Mouse (Mus musculus): ENCODE measurements around the gene Abl2.

The Abl2 gene

DNA sequence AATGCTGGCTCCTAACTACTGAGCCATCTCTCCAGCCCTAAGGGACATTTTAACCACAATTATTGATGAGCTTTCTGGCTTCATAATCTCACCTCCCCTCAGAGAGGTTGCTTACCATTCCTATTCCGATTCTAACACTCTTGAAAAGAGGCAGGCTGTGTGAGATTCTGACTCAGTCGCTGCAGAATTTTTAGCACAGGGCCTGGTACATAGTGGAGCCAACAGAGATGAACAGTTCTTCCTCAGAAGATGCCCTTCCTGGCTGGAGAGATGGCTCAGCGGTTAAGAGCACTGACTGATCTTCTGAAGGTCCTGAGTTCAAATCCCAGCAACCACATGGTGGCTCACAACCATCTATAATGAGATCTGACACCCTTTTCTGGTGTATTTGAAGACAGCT is 113.3 kb downstream of the Abl2 start:
- no peak for DNase-seq (ENCODE audit: low spot score)

DNA sequence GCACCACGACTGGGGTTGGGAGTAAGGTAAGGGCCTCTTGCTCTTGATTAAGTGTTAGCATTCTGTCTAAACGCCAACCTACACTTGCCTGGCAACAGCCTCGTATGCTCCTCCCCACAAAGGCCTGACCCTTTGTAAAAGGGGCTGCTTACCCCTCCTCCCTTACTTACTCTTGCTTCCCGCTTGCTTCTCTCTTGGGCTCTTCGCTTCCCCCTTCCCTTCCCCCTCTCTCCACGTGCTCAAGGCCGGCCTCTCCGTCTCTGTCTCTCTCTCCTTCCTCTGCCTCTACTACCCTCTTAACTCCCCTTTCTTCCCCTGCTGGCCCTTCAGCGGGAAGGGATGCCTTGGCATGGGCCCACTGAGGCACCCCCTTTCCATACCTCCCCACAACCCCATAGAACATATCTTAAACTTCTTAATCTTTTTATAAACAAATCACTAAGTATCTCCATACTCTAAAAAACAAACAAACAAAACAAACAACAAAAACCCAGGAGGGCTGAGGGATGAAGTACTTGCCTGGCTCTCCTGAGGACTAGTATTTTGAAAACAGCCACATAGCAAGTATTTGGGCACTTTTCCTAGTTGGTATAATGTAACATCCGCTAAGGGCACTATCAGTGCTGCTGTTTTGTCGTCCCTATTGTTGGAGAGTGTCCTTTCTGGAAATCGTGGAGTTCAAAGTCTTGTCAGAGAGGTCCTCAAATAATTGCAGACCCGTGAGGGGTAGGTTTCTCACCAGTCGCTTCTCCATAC is 114.3 kb downstream of the Abl2 start:
- peak; percentile 38 for DNase-seq (ENCODE audit: low spot score)

DNA sequence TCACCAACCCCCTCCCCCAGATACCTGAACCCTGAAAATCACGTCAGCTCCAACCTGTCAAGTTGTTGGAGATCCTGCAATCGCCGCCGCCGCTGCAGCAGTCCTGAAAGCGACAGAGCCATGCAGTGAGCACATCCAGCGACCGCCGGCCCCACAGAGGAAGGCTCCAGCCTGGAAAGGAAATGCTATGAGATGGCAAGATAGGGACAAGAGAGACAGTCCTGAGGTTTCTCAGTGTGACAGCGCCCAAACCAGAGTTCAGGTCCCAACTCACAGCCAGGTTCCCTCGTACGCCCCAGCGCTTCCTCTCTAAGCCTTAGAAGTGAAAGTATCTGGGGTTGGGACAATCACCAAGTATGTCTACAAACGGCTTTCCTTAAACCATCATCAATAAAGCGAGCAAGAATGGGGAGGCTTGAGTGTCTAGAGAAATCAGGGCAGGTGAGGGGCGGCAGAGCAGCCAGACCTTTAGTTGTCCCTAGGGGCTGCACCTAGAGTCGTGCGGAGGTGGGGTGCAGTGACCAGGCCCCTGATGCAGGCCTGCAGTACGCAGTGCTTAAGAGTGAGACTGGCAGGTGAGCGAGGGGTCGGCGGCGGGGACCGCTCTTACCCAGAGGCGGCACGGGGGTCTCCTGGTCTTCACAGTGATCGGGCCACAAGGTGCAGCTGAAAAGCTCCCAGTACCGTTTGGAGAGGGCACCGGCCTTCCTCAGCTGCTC is 115.0 kb downstream of the Abl2 start:
- peak; percentile 33 for DNase-seq (ENCODE audit: low spot score)

DNA sequence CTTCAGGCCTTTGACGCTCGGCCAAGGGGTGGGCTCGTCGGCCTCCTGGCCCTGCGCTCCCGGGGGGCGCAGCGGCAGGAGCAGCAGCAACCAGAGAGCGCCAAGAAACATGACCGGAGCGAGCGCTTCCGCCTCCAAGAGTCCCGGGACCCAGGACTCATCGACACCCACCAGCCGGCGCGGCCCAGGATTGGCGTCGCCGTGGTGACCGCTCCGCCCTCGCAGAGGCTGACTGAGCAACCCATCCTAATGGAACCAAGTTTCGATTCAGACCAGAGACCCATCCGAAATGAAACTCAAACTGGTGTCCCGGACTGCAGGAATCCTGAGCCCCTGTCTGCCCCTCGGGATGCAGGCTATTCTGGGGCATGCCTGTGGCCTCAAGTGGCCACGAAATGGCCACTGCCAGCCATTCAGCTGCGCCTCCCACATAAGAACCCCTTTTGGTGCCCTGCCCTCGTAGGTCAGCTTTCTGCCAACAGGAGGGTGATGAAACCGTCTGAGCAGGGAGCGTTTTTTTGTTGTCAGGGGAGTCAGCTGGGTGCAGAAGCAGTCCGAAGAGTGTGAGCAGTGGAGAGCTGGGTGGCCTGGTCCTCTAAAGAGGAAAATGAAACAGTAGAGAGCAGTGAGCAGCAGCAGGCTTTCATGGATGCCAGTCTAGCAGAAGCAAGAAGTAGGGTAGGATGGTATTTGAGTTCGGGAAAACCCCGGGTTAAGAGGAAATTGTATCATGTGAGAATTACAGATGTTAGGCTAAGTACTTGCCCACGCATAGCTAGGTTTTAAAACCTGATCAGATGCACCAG is 115.8 kb downstream of the Abl2 start, which contains the start of gene Tor3a:
Gene Tor3a (minus strand): TSS at position 162 of the 806 bp plus-strand sequence.
- DNase-seq (ENCODE audit: low spot score): peak; percentile 85

DNA sequence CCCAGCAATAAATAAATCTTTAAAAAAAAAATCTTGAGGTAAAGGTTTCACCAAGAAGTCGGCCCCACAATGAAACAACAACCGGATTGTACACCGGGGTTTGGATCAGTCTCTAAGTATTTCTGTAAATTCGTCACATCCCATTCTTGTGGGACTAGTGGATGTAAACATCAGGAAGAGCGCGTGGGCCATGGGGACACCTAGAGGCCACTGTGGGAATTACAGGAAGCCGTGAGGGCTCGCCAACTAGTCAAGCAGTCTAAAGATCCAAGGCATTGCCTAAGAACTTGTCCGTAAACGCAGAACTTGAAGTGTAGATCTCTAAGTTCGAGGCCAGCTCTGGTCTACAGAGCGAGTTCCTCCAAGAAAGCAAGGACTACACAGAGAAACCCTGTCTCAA is 117.6 kb downstream of the Abl2 start:
- peak; percentile 63 for DNase-seq (ENCODE audit: low spot score)

DNA sequence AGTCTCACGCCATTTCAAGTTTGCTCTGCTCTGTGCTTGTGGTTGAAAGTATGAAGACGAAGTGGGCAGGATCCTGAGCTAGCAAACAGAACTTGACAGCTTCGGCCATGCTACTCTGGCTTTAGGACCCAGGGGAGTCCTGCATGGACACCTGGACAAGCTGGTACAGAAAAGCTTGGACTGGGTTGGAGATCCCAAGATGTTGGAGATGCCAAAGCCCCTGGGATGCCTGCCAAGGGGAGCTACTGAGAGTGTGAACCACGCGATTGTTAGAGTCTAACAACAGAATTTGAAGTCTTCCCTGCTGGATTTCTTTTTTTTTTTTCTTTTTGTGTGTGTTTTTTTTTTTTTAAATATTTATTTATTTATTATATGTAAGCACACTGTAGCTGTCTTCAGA is 118.0 kb downstream of the Abl2 start:
- no peak for DNase-seq (ENCODE audit: low spot score)

DNA sequence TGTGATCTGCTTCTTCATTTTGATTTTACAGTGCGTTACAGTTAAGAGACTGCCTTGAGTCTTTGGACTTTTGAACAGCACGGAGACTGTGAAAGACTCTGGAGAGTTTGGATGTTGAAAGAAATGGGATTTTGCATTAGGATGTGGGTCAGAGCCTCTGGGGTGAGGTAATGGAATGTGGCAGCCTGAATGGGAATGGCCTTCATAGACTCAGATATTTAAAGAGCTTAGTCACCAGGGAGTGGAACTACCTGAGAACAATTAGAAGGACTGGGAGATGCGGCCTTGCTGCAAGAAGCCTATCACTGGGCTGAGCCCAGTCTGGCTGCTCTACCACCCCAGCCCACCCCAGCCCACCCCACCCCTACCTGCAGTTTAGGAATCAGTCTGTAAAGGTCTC is 118.6 kb downstream of the Abl2 start:
- DNase-seq (ENCODE audit: low spot score): no peak

DNA sequence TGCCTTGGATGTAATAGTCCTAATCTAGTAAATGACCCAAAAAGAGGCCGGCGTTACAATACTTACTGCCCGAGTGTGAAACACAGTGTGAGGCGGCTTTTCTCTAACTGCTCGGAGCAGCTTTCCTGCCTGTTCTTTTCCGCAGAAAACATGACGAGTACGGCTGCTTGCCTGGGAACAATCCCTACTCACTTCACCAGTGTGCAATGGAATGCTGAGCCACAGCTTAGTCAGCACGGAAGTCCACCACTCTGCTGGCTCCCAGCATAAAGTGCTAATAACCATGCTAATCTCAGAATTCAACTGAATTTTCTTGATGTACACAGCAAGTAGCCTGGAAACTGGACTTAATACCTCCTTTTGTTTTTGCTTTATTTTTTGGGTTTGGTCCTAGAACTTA is 121.0 kb downstream of the Abl2 start:
- no peak for DNase-seq (ENCODE audit: low spot score)

DNA sequence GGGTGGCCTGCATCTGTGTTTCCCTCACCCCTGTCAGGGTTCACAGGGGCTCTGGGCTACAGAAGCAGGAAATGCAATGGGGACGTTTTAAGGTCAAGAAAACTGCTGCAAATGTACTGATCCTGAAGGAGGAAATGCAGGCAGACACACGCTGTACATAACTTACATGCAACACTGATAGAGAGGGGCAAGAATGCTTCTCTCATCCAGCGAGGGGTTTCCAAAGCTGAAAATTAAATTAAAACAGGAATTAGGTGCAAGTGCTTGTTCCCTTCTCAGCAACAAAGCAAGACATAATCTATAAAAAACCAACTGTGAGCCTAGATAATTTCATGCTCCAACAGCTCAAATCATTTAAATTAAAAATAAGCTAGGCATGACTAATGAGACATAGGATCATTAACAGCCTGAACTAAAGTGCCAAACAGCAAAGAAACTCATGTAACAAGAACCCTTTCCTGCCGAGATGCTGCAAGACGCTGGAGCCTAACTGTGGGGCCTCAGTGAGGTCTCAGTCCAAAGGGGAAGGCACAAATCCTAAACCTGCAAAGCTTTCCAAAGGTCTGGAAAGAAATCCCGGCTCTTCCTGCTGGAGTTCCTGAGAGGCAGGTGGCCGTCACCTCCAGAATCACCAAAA is 127.6 kb downstream of the Abl2 start:
- no peak for DNase-seq (ENCODE audit: low spot score)

Measured in lung, postnatal 25 days (tissue).